Mouse (Mus musculus): ENCODE results near the gene Plcl1. TPM values are rescaled to one million over a fixed set of nuclear protein-coding genes. Genes with fewer than 3 reads are reported as not detected.

The Plcl1 gene
- total and polyA plus RNA-seq, 3 experiments, result 0.08 to 0.41 (median 0.13) TPM

GRCm38 (mm10) chr1:55517182-55517581 is 111.5 kb downstream of the Plcl1 start:
- Histone ChIP-seq H3K79me2 (replicated peaks; ENCODE audit: control insufficient read depth, extremely low read depth, insufficient read depth, poor library complexity, severe bottlenecking) (no peaks in the 10 kb centered on the region), H3K27ac (ENCODE audit: insufficient read depth, low read depth) (no peak overlapping the region), H3K4me2 (ENCODE audit: insufficient read depth, low read depth, poor library complexity, severe bottlenecking) (no peak overlapping the region), H3K4me3 (replicated peaks in 1 of 3; ENCODE audit: low read depth in 2 of 3, low read length in 2 of 3, poor library complexity in 1 of 3) (no peak overlapping the region), H3K36me3 (replicated peaks in 1 of 2; ENCODE audit: control insufficient read depth in 1 of 2, insufficient read depth in 1 of 2, low read length in 1 of 2) (no peaks in the 10 kb centered on the region), H3K27me3 (replicated peaks) (no peaks in the 10 kb centered on the region), H3K9me3 (replicated peaks; ENCODE audit: low read length) (no peaks in the 10 kb centered on the region), H3K4me1 (ENCODE audit: control insufficient read depth in 1 of 2, insufficient read depth in 2 of 2) (peaks cover 6 to 10% of the 10 kb centered on the region in 2 experiments; a peak in 3 of 4 replicates), H3K9ac (ENCODE audit: insufficient read depth, low read depth) (no peak overlapping the region)
- DNase-seq (ENCODE audit: extremely low read depth), result no peak
- dilution Hi-C loops (cut with MboI; ENCODE audit: extremely low pct_ligation_motif_present, extremely low pct_unique_long_range_greater_than_20kb, low sequenced_read_pairs), result no loop called here
- in situ Hi-C loops (cut with MboI; ENCODE audit: low pct_ligation_motif_present, low pct_unique_long_range_greater_than_20kb, low sequenced_read_pairs), result no loop called here
- TF ChIP-seq UBTF (IDR thresholded peaks at IDR 0.05; ENCODE audit: low read depth, low read length) (no peak), CHD1 (IDR thresholded peaks at IDR 0.05; ENCODE audit: low read depth, low read length) (no peak), IRF4 (IDR thresholded peaks at IDR 0.05; ENCODE audit: low read depth, low read length) (no peak), RCOR1 (conservative IDR thresholded peaks at IDR 0.05; ENCODE audit: low read depth, low read length) (no peak), USF2 (conservative IDR thresholded peaks at IDR 0.05; ENCODE audit: low read depth, low read length) (no peak), ZC3H11A (IDR thresholded peaks at IDR 0.05; ENCODE audit: low read depth, low read length) (no peak), MAFK (IDR thresholded peaks at IDR 0.05; ENCODE audit: insufficient replicate concordance, low read length) (no peak), SMC3 (IDR thresholded peaks at IDR 0.05; ENCODE audit: low read depth, low read length) (no peak), SIN3A (IDR thresholded peaks at IDR 0.05; ENCODE audit: low read length) (no peak), HCFC1 (IDR thresholded peaks at IDR 0.05; ENCODE audit: low read depth, low read length) (no peak), USF1 (IDR thresholded peaks at IDR 0.05; ENCODE audit: low read depth, low read length) (no peak), NELFE (IDR thresholded peaks at IDR 0.05; ENCODE audit: low read depth, low read length) (no peak), NRF1 (IDR thresholded peaks at IDR 0.05; ENCODE audit: low read depth, low read length) (no peak)

DNA sequence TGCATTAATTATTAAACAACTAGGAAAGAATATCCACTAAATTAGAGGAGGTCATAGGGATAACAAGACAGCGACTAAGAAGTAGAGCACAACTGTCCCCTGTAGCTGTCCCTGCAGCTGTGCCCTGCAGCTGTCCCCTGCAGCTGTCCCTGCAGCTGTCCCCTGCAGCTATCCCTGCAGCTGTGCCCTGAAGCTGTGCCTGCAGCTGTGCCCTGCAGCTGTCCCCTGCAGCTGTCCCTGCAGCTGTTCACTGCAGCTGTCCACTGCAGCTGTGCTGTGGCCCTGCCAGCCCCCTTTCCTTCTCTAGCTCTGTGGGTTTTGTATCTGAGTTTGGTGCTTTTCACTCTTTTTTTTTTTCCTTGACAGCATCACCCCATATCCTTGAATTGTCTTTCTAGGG is 118.2 kb downstream of the Plcl1 start:
- no peak for TF ChIP-seq SIN3A (IDR thresholded peaks at IDR 0.05; ENCODE audit: low read length)
- TF ChIP-seq TCF12 (IDR thresholded peaks at IDR 0.05; ENCODE audit: low read depth, low read length), result peak; percentile 54; the same call in 1 of the 2 replicates
- H3K4me2 ChIP-seq (ENCODE audit: insufficient read depth, low read depth, poor library complexity, severe bottlenecking), result no peak overlapping the region
- H3K79me2 ChIP-seq (replicated peaks; ENCODE audit: control insufficient read depth, extremely low read depth, insufficient read depth, poor library complexity, severe bottlenecking), result no peaks in the 10 kb centered on the region
- H3K4me1 ChIP-seq (ENCODE audit: control insufficient read depth in 1 of 2, insufficient read depth in 2 of 2), result peaks cover 0 to 10% of the 10 kb centered on the region in 2 experiments; a peak in 1 of 4 replicates
- peaks cover 2% of the 10 kb centered on the region for H3K9me3 ChIP-seq (replicated peaks; ENCODE audit: low read length)
- no peak overlapping the region for H3K27ac ChIP-seq (ENCODE audit: insufficient read depth, low read depth)
- no peak overlapping the region for H3K4me3 ChIP-seq (replicated peaks in 1 of 3; ENCODE audit: low read depth in 2 of 3, low read length in 2 of 3, poor library complexity in 1 of 3)
- no peaks in the 10 kb centered on the region for H3K36me3 ChIP-seq (replicated peaks in 1 of 2; ENCODE audit: control insufficient read depth in 1 of 2, insufficient read depth in 1 of 2, low read length in 1 of 2)
- no peaks in the 10 kb centered on the region for H3K27me3 ChIP-seq (replicated peaks)
- dilution Hi-C loops (cut with MboI; ENCODE audit: extremely low pct_ligation_motif_present, extremely low pct_unique_long_range_greater_than_20kb, low sequenced_read_pairs) (no loop called here), in situ Hi-C loops (cut with MboI; ENCODE audit: low pct_ligation_motif_present, low pct_unique_long_range_greater_than_20kb, low sequenced_read_pairs) (no loop called here)
- no peak overlapping the region for H3K9ac ChIP-seq (ENCODE audit: insufficient read depth, low read depth)
- DNase-seq (ENCODE audit: extremely low read depth), result no peak

GRCm38 (mm10) chr1:55525100-55525499 is 119.4 kb downstream of the Plcl1 start:
- dilution Hi-C loops (cut with MboI; ENCODE audit: extremely low pct_ligation_motif_present, extremely low pct_unique_long_range_greater_than_20kb, low sequenced_read_pairs) (no loop called here), in situ Hi-C loops (cut with MboI; ENCODE audit: low pct_ligation_motif_present, low pct_unique_long_range_greater_than_20kb, low sequenced_read_pairs) (no loop called here)
- no peak overlapping the region for H3K9ac ChIP-seq (ENCODE audit: insufficient read depth, low read depth)
- TF ChIP-seq KAT2A (IDR thresholded peaks at IDR 0.05; ENCODE audit: insufficient replicate concordance, low read length) (no peak), UBTF (IDR thresholded peaks at IDR 0.05; ENCODE audit: low read depth, low read length) (no peak), MEF2A (IDR thresholded peaks at IDR 0.05; ENCODE audit: borderline replicate concordance, low read depth, low read length) (no peak), BHLHE40 (IDR thresholded peaks at IDR 0.05; ENCODE audit: low read depth, low read length) (no peak), MXI1 (IDR thresholded peaks at IDR 0.05; ENCODE audit: low read depth, low read length) (no peak), ZNF384 (IDR thresholded peaks at IDR 0.05; ENCODE audit: low read depth, low read length) (no peak), MAX (IDR thresholded peaks at IDR 0.05; ENCODE audit: low read length) (no peak), IRF4 (IDR thresholded peaks at IDR 0.05; ENCODE audit: low read depth, low read length) (no peak), GABPA (IDR thresholded peaks at IDR 0.05; ENCODE audit: insufficient replicate concordance, low read depth, low read length) (no peak), ZMIZ1 (IDR thresholded peaks at IDR 0.05; ENCODE audit: low read depth, low read length) (no peak), ZC3H11A (IDR thresholded peaks at IDR 0.05; ENCODE audit: low read depth, low read length) (no peak), ELF1 (IDR thresholded peaks at IDR 0.05; ENCODE audit: low read depth, low read length) (no peak), NELFE (IDR thresholded peaks at IDR 0.05; ENCODE audit: low read depth, low read length) (no peak), ZKSCAN1 (IDR thresholded peaks at IDR 0.05; ENCODE audit: borderline replicate concordance, low read depth, low read length) (no peak)
- H3K9me3 ChIP-seq (replicated peaks; ENCODE audit: low read length), result peaks cover 2% of the 10 kb centered on the region
- no peak overlapping the region for H3K27ac ChIP-seq (ENCODE audit: insufficient read depth, low read depth)
- H3K79me2 ChIP-seq (replicated peaks; ENCODE audit: control insufficient read depth, extremely low read depth, insufficient read depth, poor library complexity, severe bottlenecking), result no peaks in the 10 kb centered on the region
- peaks cover 0 to 10% of the 10 kb centered on the region in 2 experiments; a peak in 1 of 4 replicates for H3K4me1 ChIP-seq (ENCODE audit: control insufficient read depth in 1 of 2, insufficient read depth in 2 of 2)
- no peaks in the 10 kb centered on the region for H3K36me3 ChIP-seq (replicated peaks in 1 of 2; ENCODE audit: control insufficient read depth in 1 of 2, insufficient read depth in 1 of 2, low read length in 1 of 2)
- H3K4me3 ChIP-seq (replicated peaks in 1 of 3; ENCODE audit: low read depth in 2 of 3, low read length in 2 of 3, poor library complexity in 1 of 3), result no peak overlapping the region
- DNase-seq (ENCODE audit: extremely low read depth), result no peak
- H3K27me3 ChIP-seq (replicated peaks), result no peaks in the 10 kb centered on the region
- H3K4me2 ChIP-seq (ENCODE audit: insufficient read depth, low read depth, poor library complexity, severe bottlenecking), result no peak overlapping the region

Data from CH12.LX (cell line).